In the genomic region with DNA sequence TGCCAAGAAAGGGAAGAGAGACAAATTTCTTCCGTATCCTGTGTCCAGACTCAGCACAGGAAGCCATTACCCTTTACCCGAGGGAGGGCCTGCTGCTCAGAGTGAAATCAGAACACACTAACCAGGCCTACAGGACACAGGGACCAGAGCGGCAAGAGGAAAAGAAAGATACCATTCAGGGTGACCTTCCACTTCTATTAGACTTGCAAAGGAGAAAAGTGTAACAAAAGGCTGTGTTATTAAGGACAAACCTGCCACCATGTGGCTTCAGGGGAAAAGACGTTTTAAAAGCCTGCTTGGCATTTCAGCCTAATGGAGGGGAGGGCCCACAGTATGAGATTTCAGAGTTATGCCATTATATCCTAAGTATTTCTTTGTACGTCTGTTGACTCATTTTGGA, we compare ENCODE assay signal across 9 mouse cellular contexts. TPM values are rescaled to one million over a fixed set of nuclear protein-coding genes. Genes with fewer than 3 reads are reported as not detected.
DNase-seq lines count a peak whose midpoint lies in the region; ATAC-seq and TF ChIP-seq lines count a peak whose summit lies in the region.
"Had no signal": no experiment of that assay in that cellular context is flagged by ENCODE, and none has a peak within 500 bp of the region (broad histone marks: within the 10 kb centered on the region; RNA-seq: fewer than 3 reads in every experiment).

No protein-coding gene starts in this region.

- ATAC-seq in kidney, embryonic 16.5 days (ENCODE audit: low FRiP score, low TSS enrichment): no peak

- H3K4me3 ChIP-seq in kidney, embryonic 16.5 days (ENCODE audit: low read length): no peak overlapping the region

- DNase-seq in kidney, adult 11 months: peak; percentile 6
- DNase-seq in kidney, postnatal 25 days: no peak
- DNase-seq in NIH3T3 (ENCODE audit: low read depth): peak; percentile 35
- DNase-seq in brain, embryonic 14.5 days (ENCODE audit: low read depth): peak; percentile 74
- DNase-seq in T-cell, adult 2 months (ENCODE audit: low spot score): no peak
- DNase-seq in urinary bladder, postnatal 36 days (ENCODE audit: low spot score in 2 of 2): no peak
- DNase-seq in right cerebral cortex, postnatal 25 days: no peak
- DNase-seq: thymus, postnatal 4 days had no signal

- TF ChIP-seq POLR2A in brain, embryonic 14.5 days (IDR thresholded peaks at IDR 0.05; ENCODE audit: borderline replicate concordance, extremely low read depth, insufficient read depth, insufficient read length, poor library complexity, severe bottlenecking): no peak

- whole genome bisulfite sequencing in kidney, embryonic 16.5 days: 43% methylated on average over 5 of the region's 5 CpGs

- H3K9ac ChIP-seq in kidney, embryonic 16.5 days (replicated peaks; ENCODE audit: low read length): no peak overlapping the region

- H3K4me2 ChIP-seq in kidney, embryonic 16.5 days (replicated peaks; ENCODE audit: low read depth, low read length): no peak overlapping the region

- no peaks in the 10 kb centered on the region for H3K4me1 ChIP-seq in kidney, embryonic 16.5 days (ENCODE audit: insufficient read depth, low read length)

- H3K27ac ChIP-seq in kidney, embryonic 16.5 days (ENCODE audit: low read length): 0 out of 2 replicates have a peak overlapping the region, but pooled peaks have one; percentile 16

- H3K36me3 ChIP-seq in kidney, embryonic 16.5 days (ENCODE audit: insufficient read depth, low read length): no peaks in the 10 kb centered on the region

- TF ChIP-seq CTCF in brain, embryonic 14.5 days (IDR thresholded peaks at IDR 0.05; ENCODE audit: borderline replicate concordance, extremely low read depth, insufficient read depth, insufficient read length): peak; percentile 29; the same call in 1 of the 2 replicates

- no peaks in the 10 kb centered on the region for H3K27me3 ChIP-seq in kidney, embryonic 16.5 days (ENCODE audit: insufficient read depth, low read length)

- no peaks in the 10 kb centered on the region for H3K9me3 ChIP-seq in kidney, embryonic 16.5 days (ENCODE audit: low read length)

RNA-seq across cellular contexts. Expression of a gene that starts 26.1 kb away (rescaled TPM):
- 13.9 and 20.9 TPM in 2 replicates for polyA plus RNA-seq in brain, embryonic 14.5 days (2012; rRNA removed)
- 5.8 and 7.1 TPM in 2 replicates for polyA plus RNA-seq in kidney, embryonic 16.5 days (2015; fragmentation: Nextera tagmentation; extraction: Ambion mirVana)

Comparison
In these comparisons a context has a peak if more than half of its experiments do, and no peak if none do; other contexts are left out.
1. DNase-seq: peak in kidney, adult 11 months (single experiment), NIH3T3 (single experiment) and brain, embryonic 14.5 days (single experiment); none in kidney, postnatal 25 days (0 of 2), T-cell, adult 2 months (single experiment), urinary bladder, postnatal 36 days (0 of 2) and right cerebral cortex, postnatal 25 days (single experiment).